Comparison of ENCODE assay signal across 8 mouse cellular contexts in the genomic region with DNA sequence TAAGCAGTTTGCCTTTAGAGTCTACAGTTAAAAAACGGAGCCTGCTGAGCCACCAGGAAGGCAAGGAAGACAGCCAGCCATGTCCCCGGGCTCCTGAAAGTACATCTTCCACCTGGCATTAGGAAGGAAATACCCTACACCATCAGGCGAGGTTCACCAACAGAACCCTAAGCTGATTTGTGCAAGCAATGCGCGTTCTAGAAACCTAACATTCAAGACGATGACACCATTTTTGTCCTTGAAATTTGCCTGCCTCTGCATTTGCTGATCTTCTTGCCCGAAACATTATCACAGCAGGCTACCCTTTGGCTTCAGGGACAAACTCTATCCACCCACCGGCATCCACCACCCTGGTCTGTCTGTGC. TPM values are rescaled to one million over a fixed set of nuclear protein-coding genes. Genes with fewer than 3 reads are reported as not detected.
A peak's percentile ranks its signal among the peaks of the same experiment; 100 is the strongest.
DNase-seq lines count a peak whose midpoint lies in the region; ATAC-seq and TF ChIP-seq lines count a peak whose summit lies in the region.

No protein-coding gene starts in this region.

- H3K4me2 ChIP-seq in neural tube, embryonic 12.5 days (replicated peaks) = peak overlapping the region; percentile 22; the same call in 1 of the 2 replicates
- peak overlapping the region; percentile 44 for H3K4me2 ChIP-seq in intestine, embryonic 14.5 days (ENCODE audit: low read length)
- peak overlapping the region; percentile 76 for H3K4me2 ChIP-seq in stomach, embryonic 15.5 days

- 35% methylated on average over 8 of the region's 8 CpGs for WGBS in heart, adult 2 months
- 70% methylated on average over 8 of the region's 8 CpGs for WGBS in neural tube, embryonic 12.5 days
- WGBS in intestine, embryonic 14.5 days = 66% methylated on average over 8 of the region's 8 CpGs
- WGBS in stomach, embryonic 15.5 days = 54% methylated on average over 8 of the region's 8 CpGs

- intact Hi-C loops in heart, adult 2 months (cut with DNase I) = loop anchor here (1.0 kb wide), 1 partner anchor 54 kb away; no protein-coding TSS in a partner anchor

- no peak for DNase-seq in heart, adult 2 months
- DNase-seq in heart, postnatal 4 days = no peak
- no peak for DNase-seq in neural tube, embryonic 10.5 days (ENCODE audit: extremely low spot score, low spot score)
- DNase-seq in intestine, embryonic 14.5 days (ENCODE audit: low spot score) = no peak
- no peak for DNase-seq in yolk sac, embryonic 10.5 days (ENCODE audit: low spot score)
- no peak for DNase-seq in thymus, postnatal 10 days (ENCODE audit: low spot score in 2 of 2)

- no peaks in the 10 kb centered on the region for H3K79me2 ChIP-seq in heart, adult 2 months (replicated peaks; ENCODE audit: control insufficient read depth, insufficient read depth, low read length)

- 0 out of 2 replicates have a peak overlapping the region, but pooled peaks have one; percentile 7 for H3K4me3 ChIP-seq in heart, adult 2 months
- no peak overlapping the region for H3K4me3 ChIP-seq in neural tube, embryonic 12.5 days
- H3K4me3 ChIP-seq in intestine, embryonic 14.5 days (ENCODE audit: low read depth, low read length) = no peak overlapping the region
- no peak overlapping the region for H3K4me3 ChIP-seq in stomach, embryonic 15.5 days (replicated peaks)

- no peak for TF ChIP-seq EP300 in heart, adult 2 months (IDR thresholded peaks at IDR 0.05; ENCODE audit: insufficient read depth, low read depth, low read length)

- peaks cover 2% of the 10 kb centered on the region; the same call in 1 of the 2 replicates for H3K36me3 ChIP-seq in heart, adult 2 months (ENCODE audit: control insufficient read depth, insufficient read depth, low read length)
- peaks cover 10% of the 10 kb centered on the region for H3K36me3 ChIP-seq in neural tube, embryonic 12.5 days
- H3K36me3 ChIP-seq in intestine, embryonic 14.5 days (ENCODE audit: control insufficient read depth, insufficient read depth, low read length) = peaks cover 11% of the 10 kb centered on the region
- peaks cover 2% of the 10 kb centered on the region; the same call in 1 of the 2 replicates for H3K36me3 ChIP-seq in stomach, embryonic 15.5 days

- H3K4me1 ChIP-seq in heart, adult 2 months (ENCODE audit: control insufficient read depth, insufficient read depth, low read length) = peaks cover 10% of the 10 kb centered on the region
- H3K4me1 ChIP-seq in neural tube, embryonic 12.5 days = peaks cover 55% of the 10 kb centered on the region
- peaks cover 38% of the 10 kb centered on the region for H3K4me1 ChIP-seq in intestine, embryonic 14.5 days (replicated peaks; ENCODE audit: control insufficient read depth, insufficient read depth, low read length)
- H3K4me1 ChIP-seq in stomach, embryonic 15.5 days = peaks cover 50% of the 10 kb centered on the region

- peak overlapping the region; percentile 45; the same call in 1 of the 2 replicates for H3K9ac ChIP-seq in heart, adult 2 months (ENCODE audit: low read depth, low read length)
- H3K9ac ChIP-seq in neural tube, embryonic 12.5 days = no peak overlapping the region
- no peak overlapping the region for H3K9ac ChIP-seq in intestine, embryonic 14.5 days (ENCODE audit: low read length)
- no peak overlapping the region for H3K9ac ChIP-seq in stomach, embryonic 15.5 days

- no peaks in the 10 kb centered on the region for H3K9me3 ChIP-seq in neural tube, embryonic 12.5 days
- H3K9me3 ChIP-seq in intestine, embryonic 14.5 days (ENCODE audit: control insufficient read depth, low read length) = no peaks in the 10 kb centered on the region
- no peaks in the 10 kb centered on the region for H3K9me3 ChIP-seq in stomach, embryonic 15.5 days

- peak overlapping the region; percentile 100 for H3K27ac ChIP-seq in heart, adult 2 months
- no peak overlapping the region for H3K27ac ChIP-seq in neural tube, embryonic 12.5 days
- peak overlapping the region; percentile 98; the same call in 1 of the 2 replicates for H3K27ac ChIP-seq in intestine, embryonic 14.5 days (ENCODE audit: low read depth)
- H3K27ac ChIP-seq in stomach, embryonic 15.5 days = peak overlapping the region; percentile 99

- no peak for TF ChIP-seq POLR2A in heart, adult 2 months (IDR thresholded peaks at IDR 0.05; ENCODE audit: insufficient read depth, low read depth, low read length)

- no peak for TF ChIP-seq CTCF in heart, adult 2 months (IDR thresholded peaks at IDR 0.05)

- no peaks in the 10 kb centered on the region for H3K27me3 ChIP-seq in heart, adult 2 months (ENCODE audit: control insufficient read depth, insufficient read depth, low read length)
- H3K27me3 ChIP-seq in neural tube, embryonic 12.5 days (replicated peaks) = no peaks in the 10 kb centered on the region
- no peaks in the 10 kb centered on the region for H3K27me3 ChIP-seq in intestine, embryonic 14.5 days (replicated peaks; ENCODE audit: control insufficient read depth, insufficient read depth, low read length)
- no peaks in the 10 kb centered on the region for H3K27me3 ChIP-seq in stomach, embryonic 15.5 days (replicated peaks)

- no peak for ATAC-seq in neural tube, embryonic 12.5 days (ENCODE audit: low FRiP score, low read depth)
- ATAC-seq in intestine, embryonic 14.5 days (replicated peaks; ENCODE audit: low FRiP score, low TSS enrichment, low read depth) = no peak
- ATAC-seq in stomach, embryonic 15.5 days (ENCODE audit: insufficient read depth, low FRiP score, low read depth) = no peak

RNA-seq across cellular contexts. Expression of gene Pigv, which starts 1.9 kb away (rescaled TPM):
- 10 to 100 TPM; 11.7 to 12.1 TPM for total RNA-seq in heart, adult 2 months (2021)
- polyA plus RNA-seq in heart, adult 2 months (2012; rRNA removed) = 9.5 and 11.7 TPM in 2 replicates
- total RNA-seq in heart, postnatal 4 days (2021) = 10 to 100 TPM in 1 of 2 experiments, 1 to 10 TPM in 1; 9.8 to 12.0 TPM
- polyA plus RNA-seq in neural tube, embryonic 12.5 days (2016; fragmentation: Nextera tagmentation; extraction: Ambion mirVana) = 16.4 and 16.9 TPM in 2 replicates
- polyA plus RNA-seq in intestine, embryonic 14.5 days (2014; fragmentation: Nextera tagmentation; extraction: Ambion mirVana) = 13.3 and 14.4 TPM in 2 replicates
- 14.7 and 18.7 TPM in 2 replicates for polyA plus RNA-seq in stomach, embryonic 15.5 days (2015; fragmentation: Nextera tagmentation; extraction: Ambion mirVana)

RNA-seq across cellular contexts. Expression of gene Zdhhc18, which starts 24.4 kb away (rescaled TPM):
- 10 to 100 TPM; 21.3 to 27.7 TPM for total RNA-seq in heart, adult 2 months (2021)
- 37.3 and 40.1 TPM in 2 replicates for polyA plus RNA-seq in heart, adult 2 months (2012; rRNA removed)
- total RNA-seq in heart, postnatal 4 days (2021) = 10 to 100 TPM; 21.4 to 22.1 TPM
- 9.9 and 11.5 TPM in 2 replicates for polyA plus RNA-seq in neural tube, embryonic 12.5 days (2016; fragmentation: Nextera tagmentation; extraction: Ambion mirVana)
- 1.9 and 2.2 TPM in 2 replicates for polyA plus RNA-seq in intestine, embryonic 14.5 days (2014; fragmentation: Nextera tagmentation; extraction: Ambion mirVana)
- polyA plus RNA-seq in stomach, embryonic 15.5 days (2015; fragmentation: Nextera tagmentation; extraction: Ambion mirVana) = 5.4 and 5.8 TPM in 2 replicates

Comparison
In these comparisons a context has a peak if more than half of its experiments do, and no peak if none do; other contexts are left out.
1. H3K4me2 ChIP-seq: peak in every context shown above with its lines; median percentile 76 in stomach, embryonic 15.5 days; 44 in intestine, embryonic 14.5 days; 22 in neural tube, embryonic 12.5 days.